Mouse (Mus musculus) Muller cell, postnatal 12 days (primary cell): ENCODE data around the gene Gm21518.
"Not testable (repeated sequence)": the region's sequence is repeated elsewhere in the genome, so short reads cannot be mapped to it uniquely, and the experiment has no call there.

Experiments
- DNase-seq: peaks from one replicate; pipeline ENCODE4 v3.0.0-alpha.2; 2015; ENCODE audit errors: inconsistent ontology term

The Gm21518 gene

GRCm38 (mm10) chrY:62190566-62190965 lies at the start of gene Gm21518:
Gene Gm21518 (plus strand): TSS chrY:62190866.
- DNase-seq: not testable (repeated sequence)
